Mouse (Mus musculus) cerebellum, postnatal 10 days (tissue): ENCODE data around the gene Cux1.
A peak's percentile ranks its signal among the peaks of the same experiment; 100 is the strongest.

Source experiments
- DNase-seq, 2 experiments: peaks; one replicate each; pipeline ENCODE4 v3.0.0; 2021; ENCODE audit warnings: mixed read lengths in 2 of 2

Cux1 gene

GRCm38 (mm10) chr5:136297691-136298090 is 269.6 kb downstream of the Cux1 start:
- DNase-seq: no peak

GRCm38 (mm10) chr5:136296911-136297310 is 270.4 kb downstream of the Cux1 start:
- DNase-seq: no peak

- no peak for DNase-seq
Measured at GRCm38 (mm10) chr5:136292971-136293418, 274.3 kb downstream of the Cux1 start.

GRCm38 (mm10) chr5:136292361-136292760 is 274.9 kb downstream of the Cux1 start:
- DNase-seq: no peak

DNA sequence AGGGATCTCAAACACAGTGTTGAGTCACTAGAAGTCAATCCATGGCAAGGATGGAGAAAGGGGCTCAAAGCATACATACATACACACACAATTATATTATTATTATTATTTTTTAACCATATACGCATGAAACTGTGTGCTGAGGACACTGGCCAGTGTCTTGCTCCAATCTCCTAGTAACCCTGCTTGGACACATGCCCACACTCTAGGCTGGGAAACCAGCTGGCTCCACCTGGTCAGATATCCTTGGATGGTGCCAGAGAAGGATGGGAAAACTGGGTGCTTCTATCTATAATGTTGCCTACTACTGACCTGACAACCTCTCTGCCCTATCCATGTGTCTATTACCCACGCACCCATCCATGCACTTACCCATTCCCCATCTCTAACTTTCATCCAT is 275.7 kb downstream of the Cux1 start:
- DNase-seq: peak; percentile 39 to 52

- no peak for DNase-seq
Measured at GRCm38 (mm10) chr5:136289776-136290175, 277.5 kb downstream of the Cux1 start.

DNA sequence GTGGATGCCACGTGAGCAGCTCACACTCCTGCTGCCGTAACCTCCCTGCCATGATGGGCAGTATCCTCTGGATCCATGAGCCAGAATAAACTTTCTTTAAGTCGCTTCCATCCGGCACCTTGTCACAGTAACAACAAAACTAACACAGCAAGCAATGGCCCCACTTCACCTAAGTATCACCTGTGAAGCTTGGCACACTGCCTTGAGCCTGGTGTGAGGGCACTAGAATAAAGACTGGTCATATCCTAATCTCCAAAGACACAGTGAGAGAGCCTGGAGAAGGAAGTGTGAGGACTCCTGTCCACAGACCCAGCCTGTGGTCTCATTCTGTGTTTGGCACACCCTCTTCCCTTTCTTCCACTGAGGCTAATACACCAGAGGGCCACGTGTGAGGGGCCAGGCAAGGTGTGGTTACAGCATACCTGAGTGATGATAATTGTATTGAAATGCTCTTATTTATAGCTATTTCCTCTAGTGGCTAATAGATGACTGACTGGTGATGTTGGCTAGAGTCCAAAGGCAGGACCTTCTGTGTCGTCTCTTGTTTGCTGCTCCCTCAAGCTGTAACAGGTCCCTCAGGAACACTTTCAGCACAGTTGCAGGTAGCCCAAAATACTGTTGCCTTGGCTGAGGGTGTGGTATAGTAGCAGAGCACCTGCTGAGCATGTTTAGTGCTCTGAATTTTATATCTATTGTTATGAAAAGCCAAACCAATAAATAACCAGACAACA is 278.8 kb downstream of the Cux1 start:
- DNase-seq: peak; percentile 35 to 37

DNA sequence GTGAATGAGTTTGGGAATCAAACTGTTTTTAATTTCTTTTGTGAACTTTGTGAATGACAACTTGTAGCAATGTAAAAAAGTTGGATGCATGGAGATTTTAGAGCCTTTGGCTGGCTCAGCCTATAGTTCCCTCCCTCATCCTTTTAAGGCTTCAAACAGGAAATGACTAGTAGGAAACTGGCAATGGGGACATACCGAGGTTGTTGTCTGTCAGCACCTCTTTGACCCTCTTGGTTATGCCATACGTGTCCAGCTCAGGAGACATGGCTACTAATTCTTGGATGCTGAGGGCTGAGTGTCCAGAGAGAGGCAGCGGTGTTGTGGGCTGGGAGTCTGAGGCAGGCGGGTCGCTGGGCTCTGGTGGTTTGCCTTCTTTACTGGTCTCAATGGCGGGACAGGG is 280.7 kb downstream of the Cux1 start:
- DNase-seq: no peak

DNA sequence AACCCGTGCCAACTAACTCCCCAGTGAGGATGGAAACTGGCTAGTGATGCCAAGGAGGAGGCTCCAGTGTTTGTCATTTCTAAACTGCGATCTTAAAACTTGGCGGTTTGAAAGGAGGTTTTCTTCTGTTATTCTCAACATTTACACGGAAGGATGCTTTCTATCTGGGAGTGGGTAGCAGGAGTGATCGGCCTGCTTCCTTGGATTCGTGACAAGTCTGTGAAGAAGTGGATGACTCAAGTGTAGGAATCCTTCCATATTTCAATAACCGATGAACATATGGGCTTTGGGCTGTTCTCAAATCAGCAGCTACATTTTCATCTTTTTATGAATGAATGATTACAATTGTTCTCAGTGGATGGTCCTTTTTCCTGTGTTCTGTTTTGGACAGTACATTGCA is 282.2 kb downstream of the Cux1 start:
- no peak for DNase-seq

- peak; percentile 57 to 69 for DNase-seq
Measured at GRCm38 (mm10) chr5:136281351-136281750, 285.9 kb downstream of the Cux1 start.

GRCm38 (mm10) chr5:136274739-136275138 is 292.6 kb downstream of the Cux1 start:
- no peak for DNase-seq

DNA sequence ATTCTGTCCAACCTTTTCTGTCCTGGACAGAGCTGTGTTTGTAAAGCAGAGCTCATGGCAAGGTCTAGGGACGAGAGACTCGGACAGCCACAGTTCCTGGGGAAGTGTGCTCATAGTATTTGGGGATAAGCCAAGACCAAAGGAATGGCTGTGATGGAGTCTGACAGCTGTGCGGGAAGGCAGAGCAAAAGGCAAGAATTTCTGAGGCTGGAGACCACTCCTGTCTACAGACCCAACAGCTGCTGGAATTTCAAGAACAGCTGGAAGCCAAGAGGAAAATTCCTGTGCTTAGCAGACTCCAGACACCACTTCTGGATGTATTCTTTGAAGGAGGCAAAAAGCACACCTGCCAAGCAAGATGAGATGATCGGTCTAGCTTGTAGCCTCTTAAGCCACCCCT is 297.4 kb downstream of the Cux1 start:
- DNase-seq: no peak

DNA sequence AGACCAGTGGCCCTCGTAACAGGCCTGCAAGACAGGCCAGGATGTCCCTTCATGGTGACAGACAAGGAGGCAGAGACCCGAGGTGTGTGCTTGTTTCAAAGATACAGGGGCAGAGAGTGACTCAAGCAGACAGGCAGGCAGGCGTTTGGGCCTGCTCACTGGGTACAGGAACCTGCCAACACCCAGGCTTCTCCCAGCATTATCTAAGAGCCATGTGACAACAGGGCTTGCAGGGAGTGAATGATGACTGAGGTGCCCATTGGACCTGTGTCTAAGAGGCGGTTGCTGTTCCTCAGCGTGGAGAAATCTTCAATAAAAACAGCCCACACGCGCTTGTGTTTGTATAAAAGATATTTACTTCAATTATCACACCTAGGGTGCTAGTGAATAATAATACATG is 301.2 kb downstream of the Cux1 start:
- DNase-seq: no peak

- no peak for DNase-seq
Measured at GRCm38 (mm10) chr5:136263342-136263741, 303.9 kb downstream of the Cux1 start.

DNA sequence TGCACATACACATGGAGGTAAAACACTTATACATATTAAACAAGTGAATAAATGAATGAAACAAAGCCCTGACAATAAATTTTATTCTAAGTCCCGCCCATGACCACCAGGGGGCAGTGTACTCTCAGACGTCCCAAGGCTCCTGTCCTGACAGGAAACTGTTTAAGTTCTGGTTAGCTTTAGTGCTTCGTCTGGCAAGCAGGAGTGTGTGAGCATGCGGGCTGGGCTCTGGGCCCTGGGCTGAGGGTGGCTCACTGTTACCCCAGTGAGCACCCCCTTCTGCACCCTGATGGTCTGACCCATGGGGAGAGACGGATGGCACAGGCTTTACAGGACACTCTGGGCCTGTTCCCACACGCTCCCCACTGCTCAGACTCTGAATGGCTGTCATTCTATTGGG is 308.4 kb downstream of the Cux1 start:
- DNase-seq: peak; percentile 79 to 85

DNA sequence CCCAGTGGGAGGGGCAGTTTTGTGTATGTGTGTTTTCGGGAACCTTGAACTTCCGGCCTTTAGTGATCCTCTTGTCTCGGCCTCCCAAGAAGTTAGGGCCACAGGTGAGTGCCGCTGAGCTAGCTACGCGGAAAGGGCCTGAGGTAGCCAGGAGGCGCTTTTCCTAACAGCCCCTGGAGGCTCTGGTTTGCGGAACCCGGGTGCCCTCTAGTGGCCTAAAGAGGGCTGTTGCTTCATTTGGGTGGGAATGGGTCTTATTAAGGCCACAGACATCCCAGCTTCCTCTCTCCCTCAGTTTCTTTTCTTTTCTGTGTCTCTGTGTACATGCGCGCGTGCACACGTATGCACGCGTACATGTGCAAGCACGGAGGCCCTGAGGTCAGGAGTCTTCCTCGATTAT is 314.4 kb downstream of the Cux1 start:
- peak; percentile 90 to 91 for DNase-seq

DNA sequence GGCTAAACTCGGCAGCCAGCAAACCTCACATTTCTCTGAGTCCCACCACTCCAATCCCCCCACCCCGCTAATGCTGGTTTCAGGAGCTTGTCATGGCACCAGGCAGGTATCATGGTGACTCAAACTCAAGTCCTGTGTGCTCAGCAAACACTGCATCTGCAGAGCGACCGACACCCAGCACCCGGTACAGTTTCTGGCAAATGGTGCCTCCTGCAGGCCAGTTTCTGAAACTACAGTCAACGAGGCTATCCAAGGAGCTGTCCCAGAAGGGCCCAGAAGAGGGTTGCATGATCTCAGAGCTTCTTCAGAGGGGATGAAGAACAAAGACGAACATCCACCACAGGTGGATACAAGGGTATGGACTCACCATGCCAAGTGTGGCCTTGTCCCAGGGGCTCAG is 316.3 kb downstream of the Cux1 start:
- DNase-seq: peak; percentile 46 to 53

GRCm38 (mm10) chr5:136248441-136248840 is 318.8 kb downstream of the Cux1 start:
- DNase-seq: no peak

GRCm38 (mm10) chr5:136246452-136246838 is 320.8 kb downstream of the Cux1 start, which contains the start of gene Sh2b2:
TSS of gene Sh2b2 (minus strand) at chr5:136246556.
- DNase-seq: no peak

GRCm38 (mm10) chr5:136245541-136246451 is 321.5 kb downstream of the Cux1 start:
- no peak for DNase-seq

DNA sequence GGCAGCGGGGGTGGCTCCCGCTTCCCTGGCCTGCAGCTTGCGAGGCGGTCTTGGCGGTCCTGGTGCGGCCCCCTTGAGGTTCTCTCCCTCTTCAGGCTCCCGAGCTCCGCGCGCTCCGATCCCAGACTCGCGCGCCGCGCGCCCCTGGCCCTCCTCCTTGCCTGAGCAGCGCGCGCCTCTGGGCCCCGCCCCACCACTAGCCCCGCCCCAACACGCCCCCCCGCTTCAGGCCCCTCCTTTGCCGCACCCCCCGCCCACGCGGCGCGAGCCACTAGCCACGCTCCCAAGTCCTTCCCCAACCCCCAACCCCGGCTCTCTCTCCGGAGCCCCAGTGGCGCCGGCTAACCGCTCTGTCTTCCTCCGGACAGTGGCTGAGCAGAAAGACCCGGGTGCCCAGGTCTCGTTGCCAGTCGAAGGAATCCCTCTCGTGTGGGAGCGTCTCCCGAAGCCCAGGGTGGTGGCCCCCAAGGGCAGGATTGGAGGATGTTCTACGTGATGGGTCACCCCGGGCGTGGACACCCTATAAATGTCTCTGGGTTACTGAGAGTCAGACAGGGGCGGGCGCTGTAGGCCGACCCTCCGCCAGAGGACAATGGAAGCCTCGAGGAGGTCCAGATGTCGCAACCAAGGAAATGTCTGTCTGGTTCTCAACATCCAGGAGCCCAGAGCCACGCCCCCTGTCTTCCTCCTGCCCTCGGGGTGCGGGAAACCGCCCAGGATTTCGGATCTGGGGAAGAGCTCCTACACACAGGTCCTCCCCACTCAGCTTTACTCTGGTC is 322.3 kb downstream of the Cux1 start:
- peak; percentile 92 to 96 for DNase-seq

GRCm38 (mm10) chr5:136243851-136244761 is 323.2 kb downstream of the Cux1 start:
- DNase-seq: peak; percentile 65 to 72
